15 mouse cellular contexts compared by ENCODE assay signal in the genomic region with DNA sequence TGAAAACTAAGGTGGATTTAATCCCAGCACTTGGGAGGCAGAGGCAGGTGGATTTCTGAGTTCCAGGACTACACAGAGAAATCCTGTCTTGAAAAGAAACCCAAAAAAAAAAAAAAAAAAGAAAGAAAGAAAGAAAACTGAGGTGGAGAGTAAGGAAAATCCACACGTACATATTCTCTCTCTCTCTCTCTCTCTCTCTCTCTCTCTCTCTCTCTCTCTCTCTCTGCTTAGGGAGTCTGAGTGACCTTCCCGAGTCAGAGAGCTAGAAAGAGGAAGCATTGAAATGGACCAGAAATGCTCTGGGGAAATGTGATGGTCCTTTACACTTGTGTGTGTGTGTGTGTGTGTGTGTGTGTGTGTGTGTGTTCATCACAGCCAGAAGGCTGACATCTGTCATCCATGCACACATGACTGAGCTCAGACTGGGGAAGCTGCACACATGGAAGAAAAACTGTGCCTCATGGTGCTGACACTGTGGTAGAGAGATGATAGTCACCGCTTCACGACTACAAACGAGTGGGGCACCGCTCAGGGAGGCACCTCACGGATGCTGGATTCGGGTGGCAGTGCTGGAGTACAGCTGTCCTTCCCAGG. TPM values are rescaled to one million over a fixed set of nuclear protein-coding genes. Genes with fewer than 3 reads are reported as not detected.
DNase-seq lines count a peak whose midpoint lies in the region; ATAC-seq and TF ChIP-seq lines count a peak whose summit lies in the region.
"Had no signal": no experiment of that assay in that cellular context is flagged by ENCODE, and none has a peak within 500 bp of the region (broad histone marks: within the 10 kb centered on the region; RNA-seq: fewer than 3 reads in every experiment).

No protein-coding gene starts in this region.

- no peak overlapping the region for H3K4me3 ChIP-seq in liver, adult 2 months (ENCODE audit: insufficient read depth, low read depth, low read length)
- H3K4me3 ChIP-seq in midbrain, embryonic 13.5 days (replicated peaks) = no peak overlapping the region
- H3K4me3 ChIP-seq: heart, embryonic 13.5 days; intestine, embryonic 15.5 days had no signal

- peak; percentile 30 for ATAC-seq in megakaryocyte, adult 5-6 weeks (ENCODE audit: poor library complexity, severe bottlenecking)
- no peak for ATAC-seq in midbrain, embryonic 13.5 days
- ATAC-seq: CD4-positive, CD25-positive, alpha-beta regulatory T cell, adult 4 months; intestine, embryonic 15.5 days had no signal

- TF ChIP-seq CTCF in liver, adult 2 months (IDR thresholded peaks at IDR 0.05; ENCODE audit: low read depth, low read length) = no peak

- WGBS in liver, adult 2 months = 91% methylated on average over 8 of the region's 8 CpGs
- 89% methylated on average over 8 of the region's 8 CpGs for WGBS in midbrain, embryonic 13.5 days

- TF ChIP-seq POLR2A in liver, adult 2 months (IDR thresholded peaks at IDR 0.05; ENCODE audit: extremely low read depth, insufficient read depth, low read length) = no peak

- no peaks in the 10 kb centered on the region for H3K79me2 ChIP-seq in liver, adult 2 months (ENCODE audit: control insufficient read depth, insufficient read depth, low read length)

- no peaks in the 10 kb centered on the region for H3K9me3 ChIP-seq in midbrain, embryonic 13.5 days
- H3K9me3 ChIP-seq: heart, embryonic 13.5 days; intestine, embryonic 15.5 days had no signal

- peak; percentile 70 to 76 for DNase-seq in spleen, postnatal 36 days (ENCODE audit: low spot score in 2 of 2)
- DNase-seq in spleen, postnatal 14 days (ENCODE audit: low spot score in 2 of 2) = no peak
- peak; percentile 7 for DNase-seq in liver, adult 2 months (ENCODE audit: extremely low read depth, low read depth, low spot score)
- no peak for DNase-seq in urinary bladder, postnatal 4 days (ENCODE audit: low spot score in 2 of 2)
- DNase-seq in embryo, embryonic 11 days = no peak
- DNase-seq: cerebellum, postnatal 25 days; kidney, postnatal 10 days; lung, postnatal 14 days; midbrain, embryonic 14.5 days; thymus, postnatal 4 days had no signal

- no peaks in the 10 kb centered on the region for H3K36me3 ChIP-seq in liver, adult 2 months (ENCODE audit: control insufficient read depth, insufficient read depth, low read length)
- no peaks in the 10 kb centered on the region for H3K36me3 ChIP-seq in midbrain, embryonic 13.5 days
- H3K36me3 ChIP-seq: heart, embryonic 13.5 days; intestine, embryonic 15.5 days had no signal

- no peak overlapping the region for H3K4me2 ChIP-seq in midbrain, embryonic 13.5 days (replicated peaks)
- H3K4me2 ChIP-seq: heart, embryonic 13.5 days; intestine, embryonic 15.5 days had no signal

- no peak overlapping the region for H3K27ac ChIP-seq in liver, adult 2 months (replicated peaks; ENCODE audit: insufficient read depth, low read depth, low read length)
- no peak overlapping the region for H3K27ac ChIP-seq in midbrain, embryonic 13.5 days
- H3K27ac ChIP-seq: heart, embryonic 13.5 days; intestine, embryonic 15.5 days had no signal

- no peaks in the 10 kb centered on the region; the same call in 1 of the 2 replicates for H3K4me1 ChIP-seq in liver, adult 2 months (ENCODE audit: control insufficient read depth, insufficient read depth, low read length)
- no peaks in the 10 kb centered on the region for H3K4me1 ChIP-seq in midbrain, embryonic 13.5 days (replicated peaks)

- H3K27me3 ChIP-seq in liver, adult 2 months (ENCODE audit: control insufficient read depth, insufficient read depth, low read length) = no peaks in the 10 kb centered on the region
- H3K27me3 ChIP-seq in midbrain, embryonic 13.5 days = no peaks in the 10 kb centered on the region
- H3K27me3 ChIP-seq: heart, embryonic 13.5 days; intestine, embryonic 15.5 days had no signal

- no peak overlapping the region for H3K9ac ChIP-seq in liver, adult 2 months (ENCODE audit: low read depth, low read length)
- no peak overlapping the region for H3K9ac ChIP-seq in midbrain, embryonic 13.5 days (replicated peaks)
- H3K9ac ChIP-seq: heart, embryonic 13.5 days; intestine, embryonic 15.5 days had no signal

RNA-seq across cellular contexts. Expression of a gene that starts 40.0 kb away (rescaled TPM):
- 49.7 and 53.1 TPM in 2 replicates for total RNA-seq in liver, adult 2 months (2014; rRNA removed)
- polyA plus RNA-seq in liver, adult 2 months (2012; rRNA removed) = 48.2 and 57.7 TPM in 2 replicates
- 20.9 and 21.0 TPM in 2 replicates for total RNA-seq in megakaryocyte, adult 5-6 weeks (2015)
- 20.1 and 22.5 TPM in 2 replicates for total RNA-seq in megakaryocyte, adult 5-6 weeks (2017)
- 37.8 and 47.9 TPM in 2 replicates for polyA plus RNA-seq in midbrain, embryonic 13.5 days (2015; fragmentation: Nextera tagmentation; extraction: Ambion mirVana)

Comparison
In these comparisons a context has a peak if more than half of its experiments do, and no peak if none do; other contexts are left out.
1. DNase-seq: peak in spleen, postnatal 36 days (2 of 2) and liver, adult 2 months (single experiment); none in spleen, postnatal 14 days (0 of 2), urinary bladder, postnatal 4 days (0 of 2) and embryo, embryonic 11 days (single experiment).